Mouse (Mus musculus): Measurements from ENCODE around the gene Nin. TPM values are rescaled to one million over a fixed set of nuclear protein-coding genes. Genes with fewer than 3 reads are reported as not detected.

Gene Nin
- polyA plus RNA-seq, 1 experiment: 5.0 TPM

- Histone ChIP-seq H3K4me2 (ENCODE audit: low read depth) (no peak overlapping the region), H3K79me2 (ENCODE audit: control insufficient read depth, insufficient read depth) (peaks cover 32% of the 10 kb centered on the region), H3K27me3 (ENCODE audit: control insufficient read depth, insufficient read depth, insufficient read length) (no peaks in the 10 kb centered on the region), H3K36me3 (ENCODE audit: control insufficient read depth, insufficient read depth) (peaks cover 11% of the 10 kb centered on the region), H3K4me3 (no peak overlapping the region), H3ac (ENCODE audit: control insufficient read depth, insufficient read length) (no peak overlapping the region)
- TF ChIP-seq CEBPB (IDR thresholded peaks at IDR 0.05; ENCODE audit: insufficient read depth, poor library complexity, severe bottlenecking): no peak
- TF ChIP-seq E2F4 (IDR thresholded peaks at IDR 0.05; ENCODE audit: insufficient read depth): no peak
- no peak for TF ChIP-seq TCF3 (IDR thresholded peaks at IDR 0.05; ENCODE audit: insufficient read length, low read depth)
- no peak for TF ChIP-seq POLR2AphosphoS2 (IDR thresholded peaks at IDR 0.05; ENCODE audit: insufficient read length, low read depth)
- no peak for TF ChIP-seq TCF12 (IDR thresholded peaks at IDR 0.05; ENCODE audit: insufficient read depth, poor library complexity, severe bottlenecking)
- TF ChIP-seq MYOD1 (IDR thresholded peaks at IDR 0.05; ENCODE audit: control insufficient read depth in 1 of 3, insufficient read length in 2 of 3, low read depth in 2 of 3): no peak
- TF ChIP-seq POLR2A (IDR thresholded peaks at IDR 0.05; ENCODE audit: insufficient read length, low read depth): no peak
- no peak for TF ChIP-seq MYOG (IDR thresholded peaks at IDR 0.05; ENCODE audit: control insufficient read depth in 1 of 3, insufficient read depth in 1 of 3, insufficient read length in 2 of 3, low read depth in 2 of 3)
- no peak for TF ChIP-seq REST (IDR thresholded peaks at IDR 0.05; ENCODE audit: insufficient read depth, insufficient read length)
- no peak for TF ChIP-seq MAX (IDR thresholded peaks at IDR 0.05; ENCODE audit: low read depth)
- TF ChIP-seq USF1 (IDR thresholded peaks at IDR 0.05; ENCODE audit: low read depth): no peak
- TF ChIP-seq SRF (IDR thresholded peaks at IDR 0.05; ENCODE audit: control insufficient read depth, insufficient read length, low read depth): no peak
These were observed 11.1 kb downstream of the Nin start for GRCm38 (mm10) chr12:70102426-70102825.

DNA sequence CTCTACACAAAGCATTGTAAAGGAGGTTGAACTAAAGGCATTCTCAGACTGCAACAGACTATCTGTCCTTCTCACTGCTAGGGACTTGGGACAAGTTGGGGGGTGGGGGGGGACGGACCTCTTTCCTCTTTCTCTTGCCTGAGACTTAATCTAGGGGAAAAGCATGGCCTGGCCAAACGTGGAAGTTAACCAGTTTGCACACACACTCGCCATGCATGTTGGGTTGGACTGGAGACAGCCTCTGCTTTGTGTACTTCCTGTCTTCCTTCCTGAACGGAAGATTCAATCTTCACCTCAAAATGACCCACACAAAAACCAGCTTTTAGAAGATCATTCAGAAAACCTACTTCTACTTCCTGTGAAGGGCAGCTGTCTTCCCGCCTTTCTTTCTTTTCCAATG lies 11.7 kb downstream of the Nin start:
- no peak for TF ChIP-seq USF1 (IDR thresholded peaks at IDR 0.05; ENCODE audit: low read depth)
- TF ChIP-seq SRF (IDR thresholded peaks at IDR 0.05; ENCODE audit: control insufficient read depth, insufficient read length, low read depth): no peak
- no peak for TF ChIP-seq MAX (IDR thresholded peaks at IDR 0.05; ENCODE audit: low read depth)
- no peak for TF ChIP-seq REST (IDR thresholded peaks at IDR 0.05; ENCODE audit: insufficient read depth, insufficient read length)
- TF ChIP-seq TCF12 (IDR thresholded peaks at IDR 0.05; ENCODE audit: insufficient read depth, poor library complexity, severe bottlenecking): no peak
- TF ChIP-seq E2F4 (IDR thresholded peaks at IDR 0.05; ENCODE audit: insufficient read depth): no peak
- TF ChIP-seq MYOD1 (IDR thresholded peaks at IDR 0.05; ENCODE audit: control insufficient read depth in 1 of 3, insufficient read length in 2 of 3, low read depth in 2 of 3): no peak
- TF ChIP-seq TCF3 (IDR thresholded peaks at IDR 0.05; ENCODE audit: insufficient read length, low read depth): no peak
- no peak for TF ChIP-seq POLR2AphosphoS2 (IDR thresholded peaks at IDR 0.05; ENCODE audit: insufficient read length, low read depth)
- TF ChIP-seq POLR2A (IDR thresholded peaks at IDR 0.05; ENCODE audit: insufficient read length, low read depth): no peak
- no peak for TF ChIP-seq MYOG (IDR thresholded peaks at IDR 0.05; ENCODE audit: control insufficient read depth in 1 of 3, insufficient read depth in 1 of 3, insufficient read length in 2 of 3, low read depth in 2 of 3)
- no peak for TF ChIP-seq CEBPB (IDR thresholded peaks at IDR 0.05; ENCODE audit: insufficient read depth, poor library complexity, severe bottlenecking)
- peaks cover 11% of the 10 kb centered on the region for H3K36me3 ChIP-seq (ENCODE audit: control insufficient read depth, insufficient read depth)
- peaks cover 26% of the 10 kb centered on the region for H3K79me2 ChIP-seq (ENCODE audit: control insufficient read depth, insufficient read depth)
- no peak overlapping the region for H3ac ChIP-seq (ENCODE audit: control insufficient read depth, insufficient read length)
- H3K4me3 ChIP-seq: no peak overlapping the region
- no peaks in the 10 kb centered on the region for H3K27me3 ChIP-seq (ENCODE audit: control insufficient read depth, insufficient read depth, insufficient read length)
- H3K4me2 ChIP-seq (ENCODE audit: low read depth): no peak overlapping the region

DNA sequence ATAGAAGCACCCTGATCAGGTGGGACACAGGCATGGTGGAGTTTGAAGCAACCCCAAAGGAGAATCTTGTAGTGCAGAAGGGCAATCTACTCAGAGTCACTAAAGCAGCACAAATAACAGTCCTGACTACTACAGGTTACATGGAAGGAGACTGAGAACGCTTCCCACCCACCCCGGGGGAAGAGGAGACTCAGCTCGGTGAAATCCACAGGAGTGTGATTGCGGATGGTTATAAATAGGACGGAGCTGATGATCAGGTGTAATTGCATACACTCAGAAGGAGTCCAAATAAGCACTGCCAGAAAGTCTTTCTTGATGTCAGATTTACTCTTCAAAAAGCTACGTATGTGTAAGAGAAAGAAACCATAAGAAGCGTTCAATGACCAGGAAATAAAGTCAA lies 15.6 kb downstream of the Nin start:
- H3K4me3 ChIP-seq: no peak overlapping the region
- H3K79me2 ChIP-seq (ENCODE audit: control insufficient read depth, insufficient read depth): peaks cover 13% of the 10 kb centered on the region
- no peak overlapping the region for H3K4me2 ChIP-seq (ENCODE audit: low read depth)

GRCm38 (mm10) chr12:70097316-70097715 lies 16.2 kb downstream of the Nin start:
- H3K36me3 ChIP-seq (ENCODE audit: control insufficient read depth, insufficient read depth): peaks cover 11% of the 10 kb centered on the region

More for the DNA sequence above, 15.6 kb downstream of the Nin start:
- Histone ChIP-seq H3ac (ENCODE audit: control insufficient read depth, insufficient read length) (no peak overlapping the region), H3K36me3 (ENCODE audit: control insufficient read depth, insufficient read depth) (peaks cover 11% of the 10 kb centered on the region), H3K27me3 (ENCODE audit: control insufficient read depth, insufficient read depth, insufficient read length) (no peaks in the 10 kb centered on the region)
- TF ChIP-seq CEBPB (IDR thresholded peaks at IDR 0.05; ENCODE audit: insufficient read depth, poor library complexity, severe bottlenecking) (no peak), TCF3 (IDR thresholded peaks at IDR 0.05; ENCODE audit: insufficient read length, low read depth) (no peak), MAX (IDR thresholded peaks at IDR 0.05; ENCODE audit: low read depth) (no peak), MYOG (IDR thresholded peaks at IDR 0.05; ENCODE audit: control insufficient read depth in 1 of 3, insufficient read depth in 1 of 3, insufficient read length in 2 of 3, low read depth in 2 of 3) (no peak), POLR2A (IDR thresholded peaks at IDR 0.05; ENCODE audit: insufficient read length, low read depth) (no peak), TCF12 (IDR thresholded peaks at IDR 0.05; ENCODE audit: insufficient read depth, poor library complexity, severe bottlenecking) (no peak), POLR2AphosphoS2 (IDR thresholded peaks at IDR 0.05; ENCODE audit: insufficient read length, low read depth) (no peak), MYOD1 (IDR thresholded peaks at IDR 0.05; ENCODE audit: control insufficient read depth in 1 of 3, insufficient read length in 2 of 3, low read depth in 2 of 3) (no peak), USF1 (IDR thresholded peaks at IDR 0.05; ENCODE audit: low read depth) (no peak), SRF (IDR thresholded peaks at IDR 0.05; ENCODE audit: control insufficient read depth, insufficient read length, low read depth) (no peak), REST (IDR thresholded peaks at IDR 0.05; ENCODE audit: insufficient read depth, insufficient read length) (no peak), E2F4 (IDR thresholded peaks at IDR 0.05; ENCODE audit: insufficient read depth) (no peak)

More at GRCm38 (mm10) chr12:70097316-70097715, 16.2 kb downstream of the Nin start:
- TF ChIP-seq REST (IDR thresholded peaks at IDR 0.05; ENCODE audit: insufficient read depth, insufficient read length): no peak
- no peak for TF ChIP-seq MYOD1 (IDR thresholded peaks at IDR 0.05; ENCODE audit: control insufficient read depth in 1 of 3, insufficient read length in 2 of 3, low read depth in 2 of 3)
- no peak for TF ChIP-seq MAX (IDR thresholded peaks at IDR 0.05; ENCODE audit: low read depth)
- no peak for TF ChIP-seq TCF3 (IDR thresholded peaks at IDR 0.05; ENCODE audit: insufficient read length, low read depth)
- TF ChIP-seq MYOG (IDR thresholded peaks at IDR 0.05; ENCODE audit: control insufficient read depth in 1 of 3, insufficient read depth in 1 of 3, insufficient read length in 2 of 3, low read depth in 2 of 3): no peak
- TF ChIP-seq TCF12 (IDR thresholded peaks at IDR 0.05; ENCODE audit: insufficient read depth, poor library complexity, severe bottlenecking): no peak
- TF ChIP-seq POLR2A (IDR thresholded peaks at IDR 0.05; ENCODE audit: insufficient read length, low read depth): no peak
- no peak for TF ChIP-seq CEBPB (IDR thresholded peaks at IDR 0.05; ENCODE audit: insufficient read depth, poor library complexity, severe bottlenecking)
- Histone ChIP-seq H3K79me2 (ENCODE audit: control insufficient read depth, insufficient read depth) (peaks cover 13% of the 10 kb centered on the region), H3ac (ENCODE audit: control insufficient read depth, insufficient read length) (no peak overlapping the region), H3K27me3 (ENCODE audit: control insufficient read depth, insufficient read depth, insufficient read length) (no peaks in the 10 kb centered on the region), H3K4me3 (no peak overlapping the region), H3K4me2 (ENCODE audit: low read depth) (no peak overlapping the region)
